Mouse (Mus musculus): ENCODE results near the gene Stx8.

Stx8 gene

DNA sequence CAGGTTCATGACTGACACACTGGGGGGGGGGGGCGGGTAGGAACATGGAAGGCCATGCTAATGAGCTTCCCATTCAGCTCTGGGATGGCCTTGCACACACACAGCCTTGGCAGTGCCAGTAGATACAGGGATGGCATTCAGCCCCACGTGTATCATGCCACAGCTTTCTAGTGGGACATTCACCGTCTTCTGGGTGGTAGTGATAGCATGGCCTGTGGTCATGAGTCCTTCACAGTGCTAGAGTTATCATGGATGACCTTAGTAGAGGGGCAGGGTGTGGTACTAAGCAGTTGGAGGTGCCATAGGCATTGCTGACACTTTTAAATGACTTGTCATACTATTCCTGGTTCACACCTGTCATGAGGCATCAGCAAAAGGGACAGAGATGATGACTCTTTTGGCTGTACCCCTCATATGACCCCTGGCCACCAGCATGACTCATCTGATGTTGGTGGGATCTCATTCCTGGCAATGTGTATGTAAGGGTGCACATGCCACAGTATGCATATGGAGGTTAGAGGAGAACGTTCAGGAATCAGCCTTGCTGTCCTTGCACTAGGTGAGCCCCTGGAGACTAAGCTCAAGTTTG is 69.4 kb downstream of the Stx8 start:
- no peak for DNase-seq (ENCODE audit: low spot score in 2 of 2)

DNA sequence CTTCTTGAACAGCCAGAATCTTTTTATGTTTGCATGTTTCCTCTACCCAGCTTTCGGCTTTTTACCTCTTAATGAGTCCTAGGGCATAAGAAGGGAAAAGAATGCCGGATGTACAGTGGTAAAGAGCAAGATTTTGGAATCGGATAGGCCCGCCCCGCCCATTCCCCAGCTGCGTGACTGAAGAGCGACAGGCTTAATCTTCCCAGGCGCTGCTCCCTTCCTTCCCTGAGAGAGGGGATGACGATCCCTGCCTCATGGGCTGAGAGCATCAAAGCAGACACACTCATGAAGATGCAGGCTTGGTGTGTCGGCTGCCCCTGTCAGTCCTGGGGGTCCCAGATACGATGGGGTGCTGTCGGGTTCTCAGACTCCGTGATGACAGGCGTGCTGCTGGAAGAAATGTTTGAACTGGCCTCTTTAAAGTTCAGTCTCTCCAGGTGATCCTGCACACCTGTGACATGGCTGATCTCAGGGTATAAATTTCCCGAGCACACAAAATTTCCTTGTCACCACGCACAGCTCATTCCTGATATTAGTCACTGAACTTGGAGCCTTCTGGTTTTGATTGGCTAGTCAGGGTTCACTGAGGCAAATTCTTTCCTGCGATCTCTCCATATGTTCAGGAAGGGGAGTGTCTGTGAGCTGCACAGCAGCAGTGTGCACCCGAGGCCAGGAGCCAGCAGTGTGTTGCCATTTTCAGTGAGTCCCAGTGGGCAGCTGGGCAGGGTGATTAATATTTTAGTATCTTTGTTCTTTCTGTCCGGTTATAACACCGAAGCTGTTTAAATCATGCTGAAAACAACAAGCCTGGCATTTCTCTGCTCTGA is 70.4 kb downstream of the Stx8 start:
- no peak for DNase-seq (ENCODE audit: low spot score in 2 of 2)

DNA sequence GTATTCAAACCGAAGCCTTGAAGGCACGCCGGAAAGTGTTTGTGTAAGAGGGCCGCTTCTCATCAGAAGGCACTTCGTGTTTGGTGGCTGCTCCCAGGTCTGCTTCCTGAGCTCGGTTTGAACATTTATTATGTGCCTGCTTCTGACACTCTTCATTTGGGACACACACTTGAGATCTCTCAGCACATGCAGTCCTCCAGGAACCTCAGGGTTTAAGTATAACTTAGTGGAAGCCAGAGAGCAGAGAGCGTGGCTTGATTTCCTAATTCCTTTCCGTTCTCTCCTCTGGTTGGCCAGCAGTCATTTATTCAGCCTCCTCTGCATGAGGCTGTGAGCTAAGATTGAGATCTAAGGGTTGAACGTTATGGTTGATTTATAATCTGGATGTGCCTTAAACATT is 71.1 kb downstream of the Stx8 start:
- no peak for DNase-seq (ENCODE audit: low spot score in 2 of 2)

DNA sequence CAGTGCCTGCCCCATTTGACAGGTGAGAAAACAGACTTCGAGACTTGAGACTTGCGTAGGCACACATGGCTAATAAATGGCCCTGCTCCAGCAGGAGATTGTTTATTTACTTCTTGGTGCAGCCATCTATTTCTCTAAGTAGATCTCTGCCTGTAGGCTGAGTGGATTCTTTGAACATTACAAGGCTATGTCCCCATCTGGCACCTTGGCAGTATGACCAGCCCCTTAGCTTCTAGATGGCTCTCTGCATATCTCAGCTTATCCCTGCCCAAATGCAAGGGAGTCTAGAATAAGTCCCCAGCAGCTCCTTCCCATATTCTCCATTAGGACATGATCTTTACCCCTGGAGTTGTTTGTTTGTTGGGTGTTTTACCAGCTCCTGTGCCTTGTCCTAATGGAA is 72.1 kb downstream of the Stx8 start:
- no peak for DNase-seq (ENCODE audit: low spot score in 2 of 2)

DNA sequence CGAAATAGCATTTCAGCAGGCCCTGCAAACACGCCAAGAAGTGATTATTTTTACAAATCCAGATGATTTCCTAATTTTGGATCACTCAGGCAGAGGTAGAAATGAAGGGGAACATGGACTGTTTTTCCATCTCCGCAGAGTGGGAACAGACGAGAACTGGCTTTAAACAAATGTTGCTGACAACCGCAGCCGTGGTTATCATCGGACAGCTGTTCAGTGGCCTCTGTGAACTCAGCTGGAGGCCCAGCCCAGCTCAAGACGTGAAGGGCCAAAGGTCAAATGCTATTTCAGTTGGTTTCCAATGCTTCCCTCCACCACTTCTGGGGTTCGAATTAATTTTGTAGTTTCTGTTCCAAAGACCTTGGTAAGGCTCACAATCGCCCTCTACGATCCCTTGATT is 78.2 kb downstream of the Stx8 start:
- no peak for DNase-seq (ENCODE audit: low spot score in 2 of 2)

DNA sequence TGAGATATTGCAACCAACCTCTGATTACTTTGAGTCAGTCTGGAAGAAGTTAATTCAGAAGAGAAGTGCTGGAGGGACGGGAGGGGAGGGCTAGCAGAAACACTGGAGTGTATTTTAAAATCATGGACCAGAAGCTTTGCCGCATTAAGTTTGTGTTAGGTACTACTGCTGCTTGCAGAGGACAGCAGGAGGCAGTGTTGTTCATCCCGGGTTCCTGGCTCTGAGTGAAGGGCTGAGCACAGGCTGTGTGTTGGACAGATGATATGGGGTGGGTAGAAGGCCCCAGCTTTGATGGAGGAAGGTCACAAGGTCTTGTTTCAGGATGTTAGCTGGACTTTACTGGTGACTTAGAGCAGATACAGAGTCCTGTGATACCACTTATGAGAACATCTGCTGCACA is 80.9 kb downstream of the Stx8 start:
- no peak for DNase-seq (ENCODE audit: low spot score in 2 of 2)

DNA sequence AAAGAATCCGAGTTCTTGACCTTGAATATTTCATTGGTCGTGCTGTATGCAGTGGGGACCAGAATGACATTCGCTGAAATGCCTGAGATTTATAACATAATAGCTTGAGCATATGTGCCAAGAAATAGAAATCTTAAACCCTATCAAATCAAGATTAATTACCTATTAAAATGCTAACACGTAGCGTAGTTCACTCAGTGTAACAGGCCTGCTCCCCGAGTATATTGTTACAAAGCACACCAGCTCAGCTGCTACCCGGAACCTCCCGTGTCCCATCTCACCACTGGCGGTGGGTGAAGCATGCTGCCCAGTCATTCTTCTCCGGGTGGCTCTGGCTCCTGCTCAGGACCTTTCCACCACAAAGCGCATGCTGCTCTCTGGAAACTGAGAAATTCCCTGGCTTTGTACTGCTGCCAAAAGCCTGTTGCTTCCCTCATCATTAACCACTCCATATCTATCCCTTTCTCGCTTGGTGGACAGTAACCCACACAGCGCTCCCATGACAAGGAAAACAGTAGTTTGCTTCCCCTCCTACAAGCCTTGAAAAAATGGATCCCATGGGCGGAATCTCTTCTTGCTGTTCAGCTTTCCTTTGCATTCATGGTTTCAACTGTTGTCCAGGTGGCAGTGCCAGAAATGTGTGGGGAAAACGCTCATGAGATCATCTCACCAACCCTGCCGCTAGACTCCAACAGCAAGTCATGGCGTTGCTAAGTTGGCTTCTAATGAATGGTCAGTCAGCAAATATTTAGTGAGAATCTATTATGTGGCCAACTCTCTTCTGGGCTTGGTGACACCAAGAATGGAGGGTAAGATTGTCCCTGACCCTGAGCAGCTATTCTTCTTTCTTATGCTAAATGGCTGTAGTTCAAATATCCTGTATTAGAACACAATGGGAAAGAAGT is 83.5 kb downstream of the Stx8 start:
- no peak for DNase-seq (ENCODE audit: low spot score in 2 of 2)

DNA sequence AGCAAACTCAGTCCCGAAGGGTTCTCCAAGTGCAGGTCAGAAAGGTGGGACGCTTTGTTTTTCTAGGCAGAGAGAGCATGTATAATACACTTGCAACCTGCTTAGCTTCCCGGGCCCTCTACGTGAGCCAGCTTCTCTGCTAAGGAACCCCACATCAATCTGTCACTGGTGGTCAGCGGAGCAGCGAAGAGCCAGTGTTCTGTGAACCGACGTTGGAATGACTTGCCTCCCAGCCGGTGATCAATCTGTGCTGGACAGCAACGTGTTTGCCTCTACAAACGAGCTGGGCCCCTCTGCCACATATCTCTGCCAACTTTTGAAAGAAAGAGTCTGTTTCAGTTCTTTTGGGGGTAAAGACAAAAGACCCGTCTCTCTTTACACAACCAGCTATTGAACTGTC is 84.7 kb downstream of the Stx8 start:
- DNase-seq (ENCODE audit: low spot score in 2 of 2), result no peak

DNA sequence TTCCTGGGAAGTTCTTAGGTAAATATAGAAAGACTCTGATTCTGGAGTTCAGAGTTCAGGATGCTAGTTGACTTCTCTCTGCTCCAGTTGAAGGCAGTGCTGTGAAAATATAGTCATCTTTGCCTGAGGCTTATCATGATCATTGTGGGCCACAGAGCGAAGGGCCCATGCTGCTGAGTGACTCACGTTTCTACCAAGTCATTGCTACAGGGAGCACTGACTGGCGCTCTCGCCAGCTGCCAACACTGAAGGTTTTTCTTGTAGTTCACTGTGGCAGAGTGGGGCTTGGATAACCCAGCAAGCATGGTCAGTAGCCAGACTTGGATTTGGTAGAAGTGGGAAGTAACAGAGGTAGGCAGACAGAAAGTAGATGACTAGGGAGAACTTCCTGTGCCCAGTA is 85.3 kb downstream of the Stx8 start:
- no peak for DNase-seq (ENCODE audit: low spot score in 2 of 2)

DNA sequence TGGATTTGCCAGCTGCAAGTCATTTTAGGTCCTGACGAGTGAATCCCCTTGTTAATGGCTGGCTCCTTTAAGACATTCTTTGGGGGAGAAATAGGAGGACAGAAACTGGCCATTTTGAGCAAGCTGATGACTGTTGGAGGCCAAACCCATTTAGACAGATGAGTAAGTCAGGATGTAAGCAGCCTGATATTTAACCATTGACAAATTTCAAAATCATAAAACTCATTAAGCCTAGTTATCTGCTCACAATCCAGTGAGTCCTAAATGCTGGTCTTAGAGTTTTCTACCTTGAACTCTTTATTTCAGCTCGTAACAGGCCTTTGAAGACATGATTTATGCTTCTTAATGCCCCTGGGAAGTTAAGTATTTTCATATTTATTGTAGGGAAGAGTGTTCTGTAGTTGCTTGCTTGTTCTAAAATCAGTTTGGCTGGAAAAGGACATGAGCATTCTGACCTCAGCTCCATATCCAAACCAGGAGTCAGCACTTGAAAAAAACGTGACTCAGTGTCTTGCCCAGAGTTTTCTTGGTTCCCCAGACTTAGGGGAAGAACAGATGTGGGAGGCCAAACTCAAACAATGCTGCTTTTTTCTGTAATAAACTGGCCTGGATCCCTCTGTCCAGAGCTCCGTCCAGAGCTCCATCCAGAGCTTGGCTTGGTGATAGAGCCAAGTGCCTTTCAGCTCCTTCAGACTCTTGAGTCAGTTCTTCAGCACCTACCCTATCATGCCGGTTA is 92.6 kb downstream of the Stx8 start:
- DNase-seq (ENCODE audit: low spot score in 2 of 2), result no peak

DNA sequence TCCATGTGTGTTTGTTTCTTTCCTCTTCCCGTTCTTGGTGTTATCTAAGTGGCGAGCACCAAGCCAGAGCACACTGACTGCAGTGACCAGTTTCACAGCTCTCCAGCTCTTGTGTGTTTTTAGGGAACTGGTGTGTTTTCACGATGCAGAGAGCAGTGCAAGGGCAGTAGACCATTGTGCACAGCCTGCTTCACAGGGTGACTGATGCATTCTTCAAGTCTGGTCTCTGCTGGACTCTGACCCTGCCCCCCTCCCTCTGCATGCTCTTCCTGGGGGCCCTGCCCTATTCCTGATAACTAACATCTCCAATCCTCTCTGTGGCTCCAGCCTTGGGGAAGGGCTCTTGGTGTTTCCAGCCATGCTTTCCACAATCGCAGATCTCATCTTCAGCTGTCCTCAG is 94.7 kb downstream of the Stx8 start:
- DNase-seq (ENCODE audit: low spot score in 2 of 2), result no peak

DNA sequence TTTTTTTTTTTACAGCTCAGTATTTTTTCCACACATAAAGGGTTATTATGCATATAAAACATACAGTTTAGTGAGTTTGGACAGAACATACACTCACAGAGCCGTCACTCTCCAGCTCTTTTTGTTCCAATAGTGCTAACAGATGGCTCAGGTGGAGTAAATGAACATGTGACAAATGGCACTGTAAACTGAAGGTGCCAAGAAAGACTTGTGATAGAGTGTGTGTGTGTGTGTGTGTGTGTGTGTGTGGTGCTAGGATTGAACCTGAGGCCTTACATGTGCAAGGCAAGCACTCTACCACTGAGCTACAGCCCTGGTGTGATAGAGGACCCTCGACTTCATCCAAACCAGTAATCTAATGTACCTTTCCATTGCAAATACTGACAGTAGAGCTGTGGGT is 96.1 kb downstream of the Stx8 start:
- no peak for DNase-seq (ENCODE audit: low spot score in 2 of 2)

DNA sequence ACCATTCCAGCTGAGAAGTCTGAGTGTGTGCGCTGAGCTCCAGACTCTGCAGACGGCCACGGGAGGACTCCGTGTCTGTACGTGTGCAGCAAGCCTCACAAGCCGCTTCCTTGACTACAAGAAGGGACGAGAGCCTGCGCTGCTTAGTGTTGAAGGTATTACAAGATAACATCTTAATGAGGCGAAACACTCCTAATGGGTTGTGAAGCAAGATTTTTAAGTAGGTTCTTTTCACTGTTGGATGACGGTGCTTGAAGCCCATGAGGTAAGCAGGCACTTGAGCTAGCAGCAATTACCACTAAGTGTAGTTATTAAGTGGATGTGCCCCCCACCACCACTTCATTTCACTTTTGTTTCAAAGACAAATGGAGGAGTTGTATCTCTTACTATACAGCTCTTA is 101.8 kb downstream of the Stx8 start:
- DNase-seq (ENCODE audit: low spot score in 2 of 2), result no peak

DNA sequence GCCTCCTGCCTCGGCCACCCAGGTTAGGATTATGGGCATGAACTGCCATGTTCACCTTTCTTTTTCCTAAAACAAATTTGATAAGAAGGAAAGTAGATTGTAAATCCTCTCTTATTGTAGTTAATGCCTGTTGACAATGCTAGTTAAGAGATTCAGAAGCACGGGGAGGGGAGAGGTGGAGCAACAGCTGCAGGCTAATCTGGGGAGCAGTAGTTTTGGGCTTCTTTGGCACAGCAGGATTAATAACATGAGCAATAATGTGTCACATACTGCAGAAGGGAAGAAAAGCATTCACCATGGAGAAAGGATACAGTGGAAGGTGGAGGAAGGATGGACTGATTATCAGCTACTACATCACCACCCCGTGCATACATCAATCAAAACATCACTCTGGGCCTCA is 104.1 kb downstream of the Stx8 start:
- no peak for DNase-seq (ENCODE audit: low spot score in 2 of 2)

DNA sequence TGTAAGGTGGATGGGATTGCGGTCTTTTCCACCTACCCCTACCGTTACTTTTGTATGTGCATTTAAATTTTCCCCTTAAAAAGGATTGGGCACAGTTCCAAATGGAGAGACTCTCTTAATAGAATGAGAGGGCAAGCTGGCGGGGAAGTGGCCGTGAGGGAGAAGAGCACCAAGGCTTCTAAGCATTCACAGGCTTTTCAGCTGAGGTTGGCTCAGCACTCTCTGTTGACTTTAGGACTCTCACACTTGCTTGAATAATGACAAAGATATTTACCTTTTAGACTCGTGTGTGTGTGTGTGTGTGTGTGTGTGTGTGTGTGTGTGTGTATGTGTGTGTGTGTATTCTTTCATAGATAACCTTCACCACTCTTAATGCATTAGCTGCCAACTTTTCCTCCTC is 105.8 kb downstream of the Stx8 start:
- no peak for DNase-seq (ENCODE audit: low spot score in 2 of 2)

DNA sequence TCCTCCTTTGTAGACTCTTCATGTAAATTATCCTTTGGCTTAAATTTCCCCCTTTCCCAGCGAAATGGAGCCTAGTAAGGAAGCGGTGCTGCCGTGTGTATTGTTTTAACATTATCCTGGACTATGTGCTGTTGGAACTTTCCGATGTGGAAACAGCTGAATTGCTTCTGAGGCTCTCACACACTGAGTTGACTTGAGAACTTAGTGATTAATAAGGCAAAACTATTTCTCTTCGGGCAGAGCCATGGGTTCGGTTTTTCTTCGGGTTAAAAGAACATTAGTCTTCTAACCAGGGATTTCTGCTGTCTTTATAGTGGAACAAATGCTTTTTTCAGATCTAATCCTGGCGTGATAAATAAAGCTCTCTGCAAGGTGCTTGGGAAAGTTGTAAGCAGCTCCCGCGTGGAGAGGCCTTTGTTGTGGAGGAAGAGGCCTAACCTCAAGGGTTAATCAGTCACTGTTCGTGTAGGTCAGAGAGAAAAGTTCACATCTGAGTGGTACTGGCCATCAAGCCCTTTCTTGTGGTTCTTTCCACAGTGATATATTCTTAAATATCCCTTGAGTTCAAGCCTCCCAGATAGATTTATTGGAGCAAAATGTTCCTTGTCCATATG is 106.7 kb downstream of the Stx8 start:
- no peak for DNase-seq (ENCODE audit: low spot score in 2 of 2)

DNA sequence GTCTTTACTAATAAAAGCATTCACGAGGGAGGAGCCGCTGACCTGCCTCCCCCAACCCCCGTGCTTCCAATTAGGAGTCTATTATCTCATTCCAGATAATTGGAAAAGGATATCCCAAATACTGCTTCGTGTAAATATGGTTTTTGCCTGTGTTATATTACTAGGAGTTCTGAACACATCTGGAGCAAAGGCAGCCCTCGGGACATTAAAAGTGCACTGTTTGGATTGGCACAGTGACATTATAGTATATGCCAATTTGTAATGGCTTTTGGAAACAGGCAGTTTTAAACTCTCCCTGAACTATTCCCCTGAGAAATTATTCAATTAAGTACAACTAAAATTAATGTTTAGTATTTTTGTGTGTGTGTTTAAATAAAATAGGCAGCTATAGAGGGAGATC is 108.7 kb downstream of the Stx8 start:
- DNase-seq (ENCODE audit: low spot score in 2 of 2), result no peak

DNA sequence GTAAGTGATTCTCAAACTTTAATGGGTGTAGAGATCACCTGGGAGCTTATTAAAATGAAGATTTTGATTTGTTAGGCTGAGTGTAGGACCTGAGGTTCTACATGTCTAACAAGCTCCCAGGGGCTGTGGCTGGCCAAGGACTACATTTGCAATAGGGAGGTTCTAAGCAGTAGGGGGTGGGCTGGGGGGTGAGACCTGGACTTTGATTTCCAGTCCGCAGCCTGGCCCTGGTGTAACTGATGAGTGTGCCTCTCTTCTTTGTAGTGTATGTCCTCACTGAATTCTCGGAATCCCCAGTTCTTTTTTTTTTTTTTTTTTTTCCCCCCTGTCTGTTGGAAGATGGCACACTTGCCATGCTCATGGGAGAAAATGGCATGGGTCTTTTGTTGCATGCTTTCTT is 109.3 kb downstream of the Stx8 start:
- DNase-seq (ENCODE audit: low spot score in 2 of 2), result no peak

DNA sequence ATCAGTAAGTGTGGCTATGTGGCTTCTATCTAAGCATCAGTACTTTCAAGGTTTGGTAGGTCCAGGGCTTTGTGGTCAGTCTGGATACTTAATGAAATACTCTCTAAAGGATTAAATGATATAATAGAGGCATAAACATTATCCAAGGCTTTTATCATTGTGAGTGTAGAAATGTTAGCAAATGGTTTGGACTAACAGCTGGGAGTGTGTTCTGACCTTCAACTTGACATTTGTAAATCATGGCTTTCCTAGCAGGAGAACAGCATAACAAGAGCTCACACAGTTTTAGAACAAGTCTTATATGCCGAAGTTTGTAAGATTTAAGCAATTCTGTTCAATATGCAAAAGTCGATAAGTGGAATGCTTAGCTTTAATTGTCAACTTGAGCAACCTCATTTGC is 113.8 kb downstream of the Stx8 start:
- no peak for DNase-seq (ENCODE audit: low spot score in 2 of 2)

DNA sequence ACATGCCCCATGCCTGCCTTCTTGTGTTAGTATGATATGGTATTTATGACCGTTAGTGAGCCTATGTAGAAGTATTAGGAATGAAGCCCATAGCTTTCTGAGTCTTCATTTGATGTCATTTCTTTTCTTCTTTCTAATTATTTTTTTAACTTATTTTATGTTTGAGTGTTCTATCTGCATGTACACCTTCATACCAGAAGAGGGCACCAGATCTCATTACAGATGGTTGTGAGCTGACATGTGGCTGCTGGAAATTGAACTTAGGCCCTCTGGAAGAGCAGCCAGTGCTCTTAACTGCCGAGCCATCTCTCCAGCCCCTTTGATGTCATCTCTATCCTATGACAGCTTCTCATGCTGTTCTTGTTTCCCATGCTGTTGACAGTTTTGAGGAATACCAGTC is 115.0 kb downstream of the Stx8 start:
- DNase-seq (ENCODE audit: low spot score in 2 of 2), result no peak

DNA sequence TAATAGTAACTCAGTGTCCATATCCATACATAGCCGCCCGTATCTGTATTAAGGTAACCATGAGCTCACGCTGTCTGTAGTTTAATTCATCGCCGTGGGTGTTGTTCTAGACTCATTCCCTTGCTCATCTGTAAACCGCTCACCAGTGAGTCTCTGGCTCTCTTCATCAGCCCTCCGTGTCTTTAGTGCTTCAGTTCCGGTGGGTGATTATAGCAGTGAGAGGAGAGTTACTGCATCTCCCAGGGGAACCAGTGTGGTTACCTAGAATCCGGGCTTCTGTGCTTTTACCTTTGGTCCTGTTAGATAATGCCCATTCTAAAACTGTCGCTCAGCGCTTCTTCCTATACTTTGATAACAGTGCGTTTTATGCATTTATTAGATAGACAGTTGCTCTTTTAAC is 116.8 kb downstream of the Stx8 start:
- DNase-seq (ENCODE audit: low spot score in 2 of 2), result peak in 1 of 2 experiments; percentile 16

DNA sequence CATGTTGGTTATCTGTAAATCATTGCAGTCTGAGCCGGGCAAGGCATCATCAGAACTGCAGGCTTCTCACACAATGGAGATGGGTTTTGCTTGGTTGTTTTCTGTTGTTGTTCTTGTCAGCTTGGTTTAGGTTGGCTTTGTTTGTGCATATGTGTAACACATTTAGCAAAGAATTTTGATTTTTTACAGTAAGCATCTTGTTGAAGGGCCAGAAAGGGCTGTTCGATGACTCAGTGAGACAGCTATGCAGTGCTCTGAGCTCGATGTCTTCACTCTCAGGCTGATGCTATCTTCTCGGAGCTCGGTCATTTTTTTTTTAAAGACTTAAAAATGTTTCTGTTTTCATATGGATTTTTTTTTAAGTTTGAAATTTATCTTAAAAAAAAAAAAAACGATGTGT is 117.6 kb downstream of the Stx8 start:
- no peak for DNase-seq (ENCODE audit: low spot score in 2 of 2)

All from spleen, postnatal 10 days (tissue).